Mouse (Mus musculus) bone marrow macrophage, adult 2 months (primary cell): Measurements from ENCODE around the gene Mkln1.

Experiments
- CTCF ChIP-seq: IDR thresholded peaks from 2 replicates; pipeline ENCODE4 v1.5.1; 2012; ENCODE audit warnings: low read depth, mild to moderate bottlenecking, low read length, moderate library complexity
- POLR2A ChIP-seq: IDR thresholded peaks from 2 replicates; pipeline ENCODE4 v1.6.1; 2012; ENCODE audit warnings: mild to moderate bottlenecking, low read depth, low read length, borderline replicate concordance

GRCm38 (mm10) chr6:31453735-31454134, 55.2 kb downstream of the Mkln1 start:
- no peak for TF ChIP-seq CTCF
- TF ChIP-seq POLR2A, result no peak
